Mouse (Mus musculus) hindbrain, embryonic 12.5 days (tissue): ENCODE measurements around the gene Atp6v1d. TPM values are rescaled to one million over a fixed set of nuclear protein-coding genes. Genes with fewer than 3 reads are reported as not detected.

ENCODE experiments used
- polyA plus RNA-seq: library from polyadenylated mRNA; unstranded; fragments of >200 nt; fragmentation: Nextera tagmentation; extraction: Ambion mirVana; gene quantifications from 2 replicates; pipeline ENCODE4 v1.2.1, GENCODE M21; 2016

Gene Atp6v1d
- polyA plus RNA-seq, 1 experiment from 2014 or later: 98.4 TPM

Other genes with a start within 250 kb of the Atp6v1d start
- gene Fam71d, start 170.1 kb downstream of the Atp6v1d start, polyA plus RNA-seq: 0.26 TPM in 1 of 2 replicates, not detected in the other
- gene Mpp5, start 112.7 kb downstream of the Atp6v1d start, polyA plus RNA-seq: 26.2 and 28.5 TPM in 2 replicates
- 161 TPM in 2 replicates for gene Eif2s1, start 181 bp upstream of the Atp6v1d start, polyA plus RNA-seq
- 2.5 and 2.6 TPM in 2 replicates for gene Plek2, start 45.3 kb upstream of the Atp6v1d start, polyA plus RNA-seq
- gene Tmem229b, start 146.0 kb upstream of the Atp6v1d start, polyA plus RNA-seq: 23.6 and 27.5 TPM in 2 replicates
- 4.9 and 5.7 TPM in 2 replicates for gene Plekhh1, start 167.5 kb upstream of the Atp6v1d start, polyA plus RNA-seq
- gene Pigh, start 228.0 kb upstream of the Atp6v1d start, polyA plus RNA-seq: 27.1 and 28.3 TPM in 2 replicates